Mouse (Mus musculus) midbrain, embryonic 11.5 days (tissue): Measurements from ENCODE around the gene Snrpg. TPM values are rescaled to one million over a fixed set of nuclear protein-coding genes. Genes with fewer than 3 reads are reported as not detected.

Source experiments
- ATAC-seq: fragments of 200-750 bp; cut with Nextera tagmentation; 2 replicates; pipeline ENCODE4 v1.8.0; 2017; ENCODE audit warnings: moderate TSS enrichment, moderate library complexity; ENCODE audit not compliant: low FRiP score
- DNase-seq: peaks from one replicate; pipeline ENCODE4 v3.0.0; 2015; ENCODE audit warnings: low spot score; ENCODE audit errors: missing footprints
- H3K27ac ChIP-seq: fragments of 300-500 bp; sonication (generic); 2 replicates; pipeline ENCODE4 v1.5.1; 2014; ENCODE audit warnings: low read depth, low read length
- H3K27me3 ChIP-seq: fragments of 300-500 bp; sonication (generic); 2 replicates; pipeline ENCODE4 v1.6.1; 2014; ENCODE audit warnings: mild to moderate bottlenecking, low read length, moderate library complexity, mixed read lengths; ENCODE audit not compliant: control insufficient read depth, insufficient read depth
- H3K36me3 ChIP-seq: fragments of 300-500 bp; sonication (generic); 2 replicates; pipeline ENCODE4 v1.6.1; 2014; ENCODE audit warnings: mild to moderate bottlenecking, low read length, moderate library complexity, mixed read lengths; ENCODE audit not compliant: control insufficient read depth, insufficient read depth
- H3K4me1 ChIP-seq: fragments of 300-500 bp; sonication (generic); 2 replicates; pipeline ENCODE4 v1.6.1; 2014; ENCODE audit warnings: low read length; ENCODE audit not compliant: control insufficient read depth, insufficient read depth
- H3K4me2 ChIP-seq: fragments of 300-500 bp; sonication (generic); 2 replicates; pipeline ENCODE4 v1.6.1; 2014; ENCODE audit warnings: mild to moderate bottlenecking, moderate library complexity
- H3K4me3 ChIP-seq: fragments of 300-500 bp; sonication (generic); 2 replicates; pipeline ENCODE4 v1.5.1; 2014; ENCODE audit warnings: low read depth, low read length
- H3K9ac ChIP-seq: fragments of 300-500 bp; sonication (generic); 2 replicates; pipeline ENCODE4 v1.6.1; 2014; ENCODE audit warnings: low read length
- H3K9me3 ChIP-seq: fragments of 300-500 bp; sonication (generic); 2 replicates; pipeline ENCODE4 v1.6.1; 2016; ENCODE audit warnings: low read length; ENCODE audit not compliant: control insufficient read depth
- WGBS: fragments of 180-500 bp; shearing (Covaris S2); extraction: QIAGEN DNeasy Blood & Tissue Kit; methylation state at CpG from one replicate; pipeline ENCODE4 v1.1.7; 2014; 5-methylcytosine and 5-hydroxymethylcytosine counted together
- polyA plus RNA-seq: library from polyadenylated mRNA; unstranded; fragments of >200 nt; fragmentation: Nextera tagmentation; extraction: Ambion mirVana; gene quantifications from 2 replicates; pipeline ENCODE4 v1.2.1, GENCODE M21; 2014

The Snrpg gene
- polyA plus RNA-seq, 1 experiment from 2014 or later = 748 TPM

- 10% methylated on average over 9 of the region's 9 CpGs for WGBS
- no peak overlapping the region for H3K9ac ChIP-seq
- no peaks in the 10 kb centered on the region for H3K27me3 ChIP-seq
- DNase-seq = peak; percentile 91
- H3K4me2 ChIP-seq = peak overlapping the region; percentile 33
- no peak overlapping the region; the same call in 1 of the 2 replicates for H3K4me3 ChIP-seq
- H3K4me1 ChIP-seq = peaks cover 8% of the 10 kb centered on the region
- H3K9me3 ChIP-seq = no peaks in the 10 kb centered on the region
- no peak for ATAC-seq
- no peaks in the 10 kb centered on the region for H3K36me3 ChIP-seq
- H3K27ac ChIP-seq = no peak overlapping the region
Observed at GRCm38 (mm10) chr6:86400972-86401371, 29.9 kb downstream of the Snrpg start.

GRCm38 (mm10) chr6:86402681-86403607, 31.8 kb downstream of the Snrpg start:
- WGBS = 38% methylated on average over 12 of the region's 12 CpGs
- DNase-seq (peak; percentile 87), ATAC-seq (no peak)
- Histone ChIP-seq H3K4me3 (peak overlapping the region; percentile 87), H3K27ac (no peak overlapping the region), H3K4me1 (peaks cover 8% of the 10 kb centered on the region), H3K27me3 (no peaks in the 10 kb centered on the region), H3K9me3 (no peaks in the 10 kb centered on the region), H3K36me3 (no peaks in the 10 kb centered on the region), H3K9ac (no peak overlapping the region), H3K4me2 (peak overlapping the region; percentile 81)

GRCm38 (mm10) chr6:86403728-86404099, 32.6 kb downstream of the Snrpg start:
- under 1% methylated on average over 15 of the region's 15 CpGs for WGBS
- H3K9ac ChIP-seq = peak overlapping the region; percentile 100
- peak overlapping the region; percentile 87 for H3K4me3 ChIP-seq
- no peaks in the 10 kb centered on the region for H3K36me3 ChIP-seq
- ATAC-seq (peak; percentile 72), DNase-seq (peak; percentile 99)
- peaks cover 8% of the 10 kb centered on the region for H3K4me1 ChIP-seq
- peak overlapping the region; percentile 100 for H3K27ac ChIP-seq
- H3K9me3 ChIP-seq = no peaks in the 10 kb centered on the region
- peak overlapping the region; percentile 81 for H3K4me2 ChIP-seq
- no peaks in the 10 kb centered on the region for H3K27me3 ChIP-seq

- Histone ChIP-seq H3K4me1 (peaks cover 8% of the 10 kb centered on the region), H3K27ac (peak within 1 kb of the TSS; percentile 100), H3K4me2 (peak within 1 kb of the TSS; percentile 81), H3K4me3 (peak within 1 kb of the TSS; percentile 87), H3K9ac (peak within 1 kb of the TSS; percentile 100), H3K27me3 (no peaks in the 10 kb centered on the region), H3K36me3 (no peaks in the 10 kb centered on the region), H3K9me3 (no peaks in the 10 kb centered on the region)
- whole genome bisulfite sequencing = under 1% methylated on average over 60 of the region's 62 CpGs
- DNase-seq (peak; percentile 99), ATAC-seq (peak; percentile 96)
Observed at GRCm38 (mm10) chr6:86404100-86404861, 33.2 kb downstream of the Snrpg start, which contains the start of gene Tia1. TSS of gene Tia1 (plus strand) at chr6:86404219.

- Histone ChIP-seq H3K4me1 (peaks cover 8% of the 10 kb centered on the region), H3K27ac (peak overlapping the region; percentile 100), H3K9ac (peak overlapping the region; percentile 100), H3K4me3 (peak overlapping the region; percentile 87), H3K4me2 (peak overlapping the region; percentile 81), H3K27me3 (no peaks in the 10 kb centered on the region), H3K36me3 (no peaks in the 10 kb centered on the region), H3K9me3 (no peaks in the 10 kb centered on the region)
- DNase-seq (peak; percentile 95), ATAC-seq (no peak)
- under 1% methylated on average over 11 of the region's 11 CpGs for WGBS
Observed at GRCm38 (mm10) chr6:86404996-86405395, 33.9 kb downstream of the Snrpg start.

- DNase-seq = no peak
- Histone ChIP-seq H3K27ac (no peak overlapping the region), H3K36me3 (no peaks in the 10 kb centered on the region), H3K27me3 (no peaks in the 10 kb centered on the region), H3K4me1 (peaks cover 5% of the 10 kb centered on the region; the same call in 1 of the 2 replicates), H3K9me3 (no peaks in the 10 kb centered on the region), H3K9ac (peak overlapping the region; percentile 42; the same call in 1 of the 2 replicates), H3K4me2 (peak overlapping the region; percentile 81), H3K4me3 (peak overlapping the region; percentile 14; the same call in 1 of the 2 replicates)
- no peak for ATAC-seq
Observed at GRCm38 (mm10) chr6:86406306-86406705, 35.2 kb downstream of the Snrpg start.

GRCm38 (mm10) chr6:86418711-86419110, 47.6 kb downstream of the Snrpg start:
- Histone ChIP-seq H3K4me1 (no peaks in the 10 kb centered on the region), H3K36me3 (peaks cover 27% of the 10 kb centered on the region), H3K4me2 (no peak overlapping the region), H3K9ac (no peak overlapping the region), H3K27ac (no peak overlapping the region), H3K9me3 (no peaks in the 10 kb centered on the region), H3K27me3 (no peaks in the 10 kb centered on the region), H3K4me3 (no peak overlapping the region)
- 92% methylated on average over 6 of the region's 6 CpGs for WGBS
- no peak for DNase-seq
- ATAC-seq = no peak

- H3K27me3 ChIP-seq = no peaks in the 10 kb centered on the region
- no peak overlapping the region for H3K9ac ChIP-seq
- H3K4me2 ChIP-seq = no peak overlapping the region
- H3K4me1 ChIP-seq = no peaks in the 10 kb centered on the region
- WGBS = 96% methylated on average over 3 of the region's 3 CpGs
- ATAC-seq = no peak
- H3K9me3 ChIP-seq = no peaks in the 10 kb centered on the region
- no peak for DNase-seq
- no peak overlapping the region for H3K27ac ChIP-seq
- H3K4me3 ChIP-seq = no peak overlapping the region
- H3K36me3 ChIP-seq = peaks cover 29% of the 10 kb centered on the region
Observed at GRCm38 (mm10) chr6:86419239-86419638, 48.1 kb downstream of the Snrpg start.

GRCm38 (mm10) chr6:86420491-86420890, 49.4 kb downstream of the Snrpg start:
- WGBS = 76% methylated on average over 6 of the region's 6 CpGs
- H3K27ac ChIP-seq = no peak overlapping the region
- H3K4me2 ChIP-seq = no peak overlapping the region
- no peak overlapping the region for H3K4me3 ChIP-seq
- H3K9me3 ChIP-seq = no peaks in the 10 kb centered on the region
- no peaks in the 10 kb centered on the region for H3K4me1 ChIP-seq
- peaks cover 32% of the 10 kb centered on the region for H3K36me3 ChIP-seq
- H3K27me3 ChIP-seq = no peaks in the 10 kb centered on the region
- no peak for ATAC-seq
- H3K9ac ChIP-seq = no peak overlapping the region
- DNase-seq = no peak
